Mouse (Mus musculus) ES-E14 (cell line): ENCODE measurements around the gene Acat2. TPM values are rescaled to one million over a fixed set of nuclear protein-coding genes. Genes with fewer than 3 reads are reported as not detected.

Experiments used
- DNase-seq: peaks from one replicate; pipeline ENCODE4 v3.0.0-alpha.2; 2013; ENCODE audit warnings: low read depth, low spot score
- H3K27ac ChIP-seq: 2 replicates; pipeline ENCODE4 v1.5.1; 2012; ENCODE audit warnings: low read depth, mild to moderate bottlenecking, low read length, moderate library complexity, mixed read lengths; ENCODE audit not compliant: poor library complexity, insufficient read depth, severe bottlenecking
- H3K36me3 ChIP-seq: 2 replicates; pipeline ENCODE4 v1.6.1; 2012; ENCODE audit warnings: mild to moderate bottlenecking, low read length, moderate library complexity, mixed read lengths; ENCODE audit not compliant: control insufficient read depth, poor library complexity, insufficient read depth, severe bottlenecking
- H3K4me1 ChIP-seq, 2 experiments: fragments of 150-350 bp in 1 of 2; sonication (generic) in 1 of 2; 2 replicates each; pipeline ENCODE4 v1.6.1; 2012; ENCODE audit warnings: low read length in 2 of 2, mild to moderate bottlenecking in 1 of 2, mixed read lengths in 1 of 2; ENCODE audit not compliant: control insufficient read depth in 2 of 2, insufficient read depth in 2 of 2, poor library complexity in 1 of 2
- H3K4me3 ChIP-seq, 2 experiments: fragments of 150-350 bp in 1 of 2; sonication (generic) in 1 of 2; 2 replicates each; pipeline ENCODE4 v1.5.1; 2012; ENCODE audit warnings: low read length in 2 of 2, low read depth in 1 of 2, mild to moderate bottlenecking in 1 of 2, mixed read lengths in 1 of 2; ENCODE audit not compliant: insufficient read depth in 1 of 2, poor library complexity in 1 of 2, severe bottlenecking in 1 of 2
- H3K9ac ChIP-seq: 2 replicates; pipeline ENCODE4 v1.6.1; 2012; ENCODE audit warnings: low read depth, mild to moderate bottlenecking, low read length, mixed read lengths; ENCODE audit not compliant: poor library complexity, insufficient read depth, severe bottlenecking
- H3K9me3 ChIP-seq: fragments of 150-350 bp; sonication (generic); 2 replicates; pipeline ENCODE4 v1.6.1; 2012; ENCODE audit warnings: low read depth, mild to moderate bottlenecking, low read length; ENCODE audit not compliant: control insufficient read depth, insufficient read depth
- CHD2 ChIP-seq: IDR thresholded peaks from 2 replicates; pipeline ENCODE4 v1.6.1; 2014; ENCODE audit warnings: mild to moderate bottlenecking, low read depth, low read length, inconsistent platforms
- HCFC1 ChIP-seq: IDR thresholded peaks from 2 replicates; pipeline ENCODE4 v1.6.1; 2012; ENCODE audit warnings: low read length, inconsistent platforms, borderline replicate concordance; ENCODE audit not compliant: insufficient read depth
- MAFK ChIP-seq: IDR thresholded peaks from 2 replicates; pipeline ENCODE4 v1.6.1; 2014; ENCODE audit warnings: mild to moderate bottlenecking, low read depth, low read length, inconsistent platforms; ENCODE audit not compliant: insufficient read depth
- ZC3H11A ChIP-seq: IDR thresholded peaks from 2 replicates; pipeline ENCODE4 v1.6.1; 2012; ENCODE audit warnings: low read depth, mild to moderate bottlenecking, inconsistent platforms, low read length, borderline replicate concordance
- ZNF384 ChIP-seq: IDR thresholded peaks from 2 replicates; pipeline ENCODE4 v1.6.1; 2012; ENCODE audit warnings: low read depth, low read length, inconsistent platforms
- in situ Hi-C, 2 experiments: fragments of 600-800 bp; cut with MboI; formaldehyde crosslinking; loops; one replicate each; pipeline ENCODE4 v1.15.1; 2025; ENCODE audit warnings: low sequenced_read_pairs in 2 of 2, inconsistent platforms in 1 of 2; ENCODE audit not compliant: unreplicated experiment in 2 of 2
- total RNA-seq: library from RNA; depleted of rRNA; stranded (reverse); fragments of 300-350 nt; gene quantifications from 2 replicates; pipeline ENCODE4 v1.2.3, GENCODE M21; 2012

Acat2 gene
- total RNA-seq, 1 experiment = 57.3 TPM

GRCm38 (mm10) chr17:12925001-12925400, 35.5 kb downstream of the Acat2 start:
- no peaks in the 10 kb centered on the region for H3K9me3 ChIP-seq
- in situ Hi-C loops = loop anchor here in 1 of 2 experiments (10.0 kb wide), 1 partner anchor 50 kb away; no protein-coding TSS in a partner anchor
- no peak for DNase-seq
- H3K36me3 ChIP-seq = peaks cover 40% of the 10 kb centered on the region
- no peak for TF ChIP-seq MAFK
- TF ChIP-seq ZC3H11A = no peak
- no peak for TF ChIP-seq HCFC1
- no peak for TF ChIP-seq CHD2
- no peak for TF ChIP-seq ZNF384
- no peaks in the 10 kb centered on the region for H3K4me1 ChIP-seq
- no peak overlapping the region for H3K9ac ChIP-seq
- H3K27ac ChIP-seq = no peak overlapping the region
- H3K4me3 ChIP-seq = no peak overlapping the region

- TF ChIP-seq HCFC1 = no peak
- TF ChIP-seq ZC3H11A = no peak
- no peak for TF ChIP-seq MAFK
- TF ChIP-seq CHD2 = no peak
- TF ChIP-seq ZNF384 = no peak
- no peak overlapping the region for H3K4me3 ChIP-seq
- in situ Hi-C loops = loop anchor here in 1 of 2 experiments (10.0 kb wide), 1 partner anchor 54 kb away; no protein-coding TSS in a partner anchor
- H3K27ac ChIP-seq = no peak overlapping the region
- H3K9me3 ChIP-seq = no peaks in the 10 kb centered on the region
- H3K36me3 ChIP-seq = peaks cover 50% of the 10 kb centered on the region
- no peak overlapping the region for H3K9ac ChIP-seq
- no peak for DNase-seq
- 0 out of 4 replicates have a peak, but pooled peaks cover 0 to 2% of the 10 kb centered on the region in 2 experiments for H3K4me1 ChIP-seq
Measured at GRCm38 (mm10) chr17:12921073-12921472, 39.5 kb downstream of the Acat2 start.

- peak; percentile 45 for DNase-seq
- Histone ChIP-seq H3K36me3 (peaks cover 38% of the 10 kb centered on the region), H3K9me3 (no peaks in the 10 kb centered on the region)
Measured at GRCm38 (mm10) chr17:12916588-12917380, 43.8 kb downstream of the Acat2 start.

DNA sequence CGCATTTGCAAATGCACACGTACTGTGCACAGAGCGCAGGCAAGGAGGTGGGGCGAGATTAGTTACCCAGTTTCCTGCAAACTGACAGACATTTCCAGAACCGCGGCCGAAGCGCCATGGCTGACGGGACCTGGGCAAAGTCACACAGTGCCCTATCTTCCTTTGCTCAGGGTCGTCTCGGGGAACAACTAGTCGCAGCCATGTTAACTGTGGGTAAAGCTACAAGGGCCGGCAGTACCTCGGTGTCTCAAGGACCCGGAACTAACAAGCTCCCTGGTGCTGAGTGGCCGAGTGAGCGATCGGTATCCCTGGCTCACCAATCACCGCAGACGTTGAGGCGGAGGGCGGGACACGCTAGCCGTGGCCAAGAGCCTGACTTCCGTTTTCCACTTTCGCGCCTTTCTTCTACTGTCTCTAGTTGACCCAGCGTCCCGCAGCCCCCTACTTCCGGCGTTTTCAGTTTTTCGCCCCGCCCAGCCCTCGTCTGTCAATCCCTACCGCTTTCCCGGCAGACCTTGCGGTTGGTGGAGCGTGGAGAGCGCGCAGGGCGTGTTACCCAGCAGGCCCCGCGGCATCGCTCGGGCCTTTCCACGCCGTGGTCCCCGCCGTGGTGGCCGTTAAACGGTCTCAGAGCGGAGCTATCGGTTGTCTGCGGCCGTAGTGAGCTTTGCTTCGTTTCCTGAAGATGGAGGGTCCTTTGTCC, 44.5 kb downstream of the Acat2 start, which contains the start of gene Mrpl18:
TSS of gene Mrpl18 (minus strand) at position 465 of the 703 bp plus-strand sequence.
- Histone ChIP-seq H3K4me1 (peaks cover 2% of the 10 kb centered on the region in 2 experiments; a peak in 1 of 4 replicates), H3K9ac (peak within 1 kb of the TSS; percentile 96), H3K27ac (peak within 1 kb of the TSS; percentile 85), H3K36me3 (peaks cover 33% of the 10 kb centered on the region), H3K4me3 (peak within 1 kb of the TSS; percentile 87 to 98), H3K9me3 (no peaks in the 10 kb centered on the region)
- in situ Hi-C loops = no loop called here
- peak; percentile 98 for DNase-seq
- TF ChIP-seq ZNF384 = no peak
- TF ChIP-seq ZC3H11A = no peak
- TF ChIP-seq CHD2 = peak; percentile 74; the same call in 1 of the 2 replicates
- TF ChIP-seq HCFC1 = peak; percentile 79
- no peak for TF ChIP-seq MAFK

More at GRCm38 (mm10) chr17:12916588-12917380, 43.8 kb downstream of the Acat2 start:
- TF ChIP-seq ZC3H11A (no peak), CHD2 (no peak), ZNF384 (no peak), MAFK (no peak), HCFC1 (no peak)
- in situ Hi-C loops = no loop called here
- peak overlapping the region; percentile 85 for H3K27ac ChIP-seq
- peak overlapping the region; percentile 96 for H3K9ac ChIP-seq
- H3K4me3 ChIP-seq = peak overlapping the region; percentile 85 to 90
- peaks cover 2% of the 10 kb centered on the region in 2 experiments; a peak in 1 of 4 replicates for H3K4me1 ChIP-seq
